Mouse (Mus musculus) liver, embryonic 14.5 days (tissue): ENCODE measurements at regions not wholly inside any gene's neighbourhood (a gene's known extent, or its start where the extent isn't known, plus 50 kb on each side); places are given as distances from the start of the nearest gene placed in this dataset.

ENCODE experiments used
- CTCF ChIP-seq: IDR thresholded peaks from 2 replicates; pipeline ENCODE4 v1.5.1; 2016; ENCODE audit warnings: antibody characterized with exemption, low read depth, control low read depth
- EP300 ChIP-seq: IDR thresholded peaks from 2 replicates; pipeline ENCODE4 v1.6.1; 2016; ENCODE audit warnings: antibody characterized with exemption, low read depth

GRCm38 (mm10) chr3:15205266-15206229 lies 126.6 kb downstream of the Gm9733 start:
- TF ChIP-seq CTCF = no peak
- no peak for TF ChIP-seq EP300
